Mouse (Mus musculus) erythroblast, embryonic 14.5 days (primary cell): ENCODE measurements around the gene Vmn2r49.
"Not testable (repeated sequence)": the region's sequence is repeated elsewhere in the genome, so short reads cannot be mapped to it uniquely, and the experiment has no call there.

Source experiments
- GATA1 ChIP-seq: IDR thresholded peaks from 2 replicates; pipeline ENCODE4 v1.6.1; 2012; ENCODE audit warnings: low read length, inconsistent platforms, mixed read lengths
- TAL1 ChIP-seq: IDR thresholded peaks from 3 replicates; pipeline ENCODE4 v1.6.1; 2012; ENCODE audit warnings: low read length, inconsistent platforms, mixed read lengths

GRCm38 (mm10) chr7:9992157-9992556, at the start of gene Vmn2r49:
- TF ChIP-seq GATA1, TAL1: not testable (repeated sequence)
